Mouse (Mus musculus) retina, postnatal 1 day (tissue): Measurements from ENCODE around the gene Ly6g6f.

Experiments
- DNase-seq: peaks from one replicate; pipeline ENCODE4 v3.0.0-alpha.2; 2012

Gene Ly6g6f

DNA sequence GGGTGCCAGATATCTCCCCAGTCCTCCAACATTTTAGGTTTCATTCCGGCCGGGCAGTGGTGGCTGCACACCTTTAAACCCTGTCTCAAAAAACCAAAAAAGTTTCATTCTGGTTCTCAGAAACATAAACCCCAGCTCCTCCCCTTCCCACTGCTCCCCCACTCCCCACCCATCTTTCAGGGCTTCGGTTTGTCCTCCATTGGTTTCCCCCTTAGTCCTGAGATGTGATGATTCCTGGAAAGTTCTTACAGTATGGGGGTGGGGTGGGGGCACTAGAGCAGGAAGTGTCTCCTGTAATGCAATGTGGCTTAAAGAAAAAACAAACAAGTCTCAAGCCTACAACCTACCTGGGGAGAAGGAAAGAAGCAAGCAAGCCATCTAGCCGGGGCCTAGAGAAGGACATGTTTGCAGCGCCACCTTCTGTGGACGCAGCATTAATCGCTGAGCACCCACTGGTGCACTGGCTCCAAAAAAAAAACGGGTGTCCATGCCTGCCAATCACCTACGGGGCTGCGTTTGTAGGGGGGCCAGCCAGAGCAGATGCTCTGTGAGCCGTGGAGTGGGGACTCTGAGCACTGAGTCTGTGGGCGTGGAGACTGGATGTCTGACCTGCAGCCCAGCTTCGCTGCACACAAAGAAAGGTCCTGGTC is 20.5 kb upstream of the Ly6g6f start:
- peak; percentile 80 for DNase-seq

DNA sequence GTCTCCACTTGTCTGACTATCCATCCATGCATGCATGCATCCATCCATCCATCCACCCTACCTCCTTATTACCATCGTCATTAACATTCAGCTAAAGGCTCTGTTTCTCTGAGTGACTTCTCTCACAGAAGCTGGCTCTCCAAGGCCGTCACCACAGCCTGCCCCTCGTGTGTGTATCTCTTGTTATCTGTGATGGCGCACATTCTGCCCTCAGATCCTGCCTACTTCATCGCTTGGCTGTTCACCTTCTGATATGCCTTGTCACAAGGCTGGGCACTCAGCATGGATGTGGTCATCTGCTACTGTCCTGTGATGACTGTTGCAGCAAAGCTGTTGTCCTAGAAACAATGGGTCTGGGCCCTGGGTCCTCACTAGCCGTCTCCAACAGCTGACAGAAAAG is 19.3 kb upstream of the Ly6g6f start:
- DNase-seq: no peak

DNA sequence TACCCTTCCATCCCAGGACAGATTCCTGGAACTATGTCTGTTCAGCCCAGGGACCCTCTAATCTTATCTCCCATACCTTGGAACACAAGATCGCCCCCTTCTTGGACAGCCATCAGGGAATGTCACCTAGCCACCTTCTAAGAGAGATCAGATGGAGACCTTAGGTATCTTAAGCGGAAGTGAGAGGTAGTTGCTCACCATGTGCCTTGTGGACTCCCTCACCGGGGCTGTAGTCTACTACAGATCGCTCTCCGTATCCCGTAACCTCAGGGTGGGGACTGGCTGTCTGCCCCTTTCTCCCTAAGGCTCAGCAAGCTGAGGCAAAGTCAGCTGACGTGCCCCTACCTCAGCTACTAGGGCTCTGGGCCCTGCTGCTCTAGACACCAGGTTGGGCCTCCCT is 18.7 kb upstream of the Ly6g6f start:
- DNase-seq: no peak

DNA sequence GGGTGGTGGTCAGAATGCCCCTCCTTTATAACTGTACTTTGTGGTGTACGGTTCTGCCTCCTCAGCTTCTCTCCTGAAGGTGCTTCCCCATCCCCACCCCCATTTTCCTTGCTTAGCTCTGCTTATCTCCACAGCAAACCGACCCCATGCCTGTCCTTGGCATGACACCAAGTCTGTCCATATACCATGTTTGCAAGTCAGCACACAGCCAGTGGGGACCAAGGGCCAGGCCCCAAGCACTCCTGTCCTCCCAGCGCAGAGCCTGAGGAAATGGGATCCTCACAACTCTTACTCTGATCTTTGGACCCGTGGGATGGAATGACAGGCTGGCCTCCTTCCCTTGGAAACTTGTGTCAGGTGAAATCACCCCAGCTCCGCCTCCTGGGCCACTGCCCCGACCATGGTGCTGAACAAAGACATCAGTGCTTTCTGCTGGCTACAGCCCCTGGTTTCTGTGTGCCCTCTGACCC is 17.8 kb upstream of the Ly6g6f start:
- DNase-seq: no peak

DNA sequence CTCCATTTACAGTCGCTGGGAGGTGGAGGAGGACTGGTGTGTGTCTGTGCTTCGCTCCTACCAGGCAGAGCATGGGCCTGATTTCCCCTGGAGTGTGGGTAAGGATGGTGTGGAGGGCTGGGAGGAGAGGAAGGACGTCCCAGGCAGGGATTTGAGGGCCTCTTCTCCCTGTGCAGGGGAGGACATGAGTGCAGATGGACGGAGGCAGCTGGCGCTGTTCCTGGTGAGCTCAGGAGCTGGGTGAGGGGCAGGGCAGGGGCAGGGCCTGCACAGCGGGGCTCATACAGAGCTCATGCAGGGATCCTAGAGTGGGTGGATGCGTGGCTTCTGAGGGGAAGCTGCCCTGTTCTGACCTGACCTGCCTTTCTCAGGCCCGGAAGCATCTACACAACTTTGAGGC is 16.9 kb upstream of the Ly6g6f start:
- DNase-seq: no peak

DNA sequence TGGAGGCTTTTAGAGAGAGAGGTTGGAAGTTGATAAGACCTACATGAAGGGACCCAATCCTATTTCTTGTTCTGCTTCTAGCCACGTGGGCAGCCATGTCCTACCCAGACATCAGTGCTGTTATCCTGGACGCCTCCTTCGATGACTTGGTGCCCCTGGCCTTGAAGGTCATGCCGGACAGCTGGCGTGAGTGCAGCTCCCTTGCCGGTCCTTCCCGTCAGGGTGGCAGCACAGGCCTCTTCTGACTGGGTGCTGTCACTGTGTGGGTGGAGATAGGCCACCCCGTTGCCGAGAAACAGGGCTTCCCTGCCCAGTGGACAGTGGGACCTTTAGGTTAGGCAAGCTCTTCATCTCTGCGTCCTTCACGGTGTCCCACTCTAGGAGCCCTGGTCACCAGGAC is 15.8 kb upstream of the Ly6g6f start:
- no peak for DNase-seq

DNA sequence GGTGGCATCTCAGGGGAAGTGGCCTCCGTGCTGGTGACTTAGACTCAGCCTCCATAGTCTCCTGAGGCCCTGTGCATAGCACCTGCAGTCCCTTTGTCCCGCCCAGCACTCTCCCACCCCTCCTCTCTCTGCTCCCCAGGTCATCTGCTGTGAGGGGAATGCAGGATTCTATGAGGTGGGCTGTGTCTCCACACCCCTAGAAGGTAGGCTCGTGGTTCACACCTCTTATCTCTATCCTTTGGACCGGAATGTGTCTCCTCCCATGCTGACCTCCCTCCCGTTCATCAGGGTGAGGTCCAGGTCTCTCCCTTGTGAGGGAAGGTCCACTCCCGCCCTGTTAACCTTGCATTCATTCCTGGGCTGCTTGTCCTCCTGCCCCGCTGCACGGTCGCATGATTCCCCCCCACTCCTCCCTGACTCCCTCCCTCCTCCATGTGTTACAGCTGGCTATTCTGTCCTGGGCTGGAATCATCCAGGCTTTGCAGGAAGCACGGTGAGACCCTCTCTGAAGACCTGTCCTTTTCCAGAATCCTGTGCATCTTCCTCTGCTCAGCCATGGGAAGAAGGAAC is 14.9 kb upstream of the Ly6g6f start:
- no peak for DNase-seq

DNA sequence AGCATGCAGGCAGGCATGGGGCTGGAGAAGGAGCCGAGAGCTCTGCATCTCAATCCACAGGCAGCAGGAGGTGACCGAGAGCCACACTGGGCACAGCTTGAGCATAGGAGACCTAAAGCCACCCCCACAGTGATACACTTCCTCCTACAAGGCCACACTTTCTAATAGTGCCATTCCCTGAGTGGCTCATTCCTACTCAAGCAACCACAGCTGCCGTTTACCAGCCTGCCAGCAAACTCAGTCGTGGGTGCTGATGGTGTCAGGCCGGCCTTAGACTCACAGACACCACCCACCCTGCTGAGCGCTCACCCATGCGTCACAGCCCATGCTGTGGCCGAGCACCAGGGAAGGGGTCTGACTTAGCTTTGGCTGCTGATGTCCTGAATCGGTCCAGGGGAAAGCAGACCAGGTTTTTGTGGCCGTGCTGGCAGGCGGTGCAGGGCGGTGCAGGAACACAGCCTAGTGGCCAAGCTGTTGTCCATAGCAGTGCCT is 11.8 kb upstream of the Ly6g6f start:
- no peak for DNase-seq

DNA sequence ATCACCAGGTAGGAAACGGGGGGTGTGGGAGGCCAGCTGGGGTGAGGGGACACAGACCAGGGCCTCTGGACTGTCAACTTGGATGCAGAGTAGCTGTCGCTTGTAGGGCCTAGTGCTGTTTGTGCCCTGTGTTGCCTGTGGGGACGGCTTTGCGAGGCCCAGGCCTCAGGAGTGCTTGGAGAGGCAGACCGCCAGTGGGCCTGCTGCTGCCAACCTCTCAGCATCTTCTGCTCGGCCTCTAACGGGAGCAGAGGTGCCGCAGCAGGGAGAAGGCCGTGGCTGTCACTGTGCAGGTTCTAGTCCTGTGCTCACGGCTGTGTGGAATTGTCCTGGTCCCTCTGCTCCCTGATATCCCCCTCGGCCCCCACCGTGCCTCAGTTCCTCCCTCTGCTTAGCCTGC is 11.2 kb upstream of the Ly6g6f start:
- DNase-seq: no peak

DNA sequence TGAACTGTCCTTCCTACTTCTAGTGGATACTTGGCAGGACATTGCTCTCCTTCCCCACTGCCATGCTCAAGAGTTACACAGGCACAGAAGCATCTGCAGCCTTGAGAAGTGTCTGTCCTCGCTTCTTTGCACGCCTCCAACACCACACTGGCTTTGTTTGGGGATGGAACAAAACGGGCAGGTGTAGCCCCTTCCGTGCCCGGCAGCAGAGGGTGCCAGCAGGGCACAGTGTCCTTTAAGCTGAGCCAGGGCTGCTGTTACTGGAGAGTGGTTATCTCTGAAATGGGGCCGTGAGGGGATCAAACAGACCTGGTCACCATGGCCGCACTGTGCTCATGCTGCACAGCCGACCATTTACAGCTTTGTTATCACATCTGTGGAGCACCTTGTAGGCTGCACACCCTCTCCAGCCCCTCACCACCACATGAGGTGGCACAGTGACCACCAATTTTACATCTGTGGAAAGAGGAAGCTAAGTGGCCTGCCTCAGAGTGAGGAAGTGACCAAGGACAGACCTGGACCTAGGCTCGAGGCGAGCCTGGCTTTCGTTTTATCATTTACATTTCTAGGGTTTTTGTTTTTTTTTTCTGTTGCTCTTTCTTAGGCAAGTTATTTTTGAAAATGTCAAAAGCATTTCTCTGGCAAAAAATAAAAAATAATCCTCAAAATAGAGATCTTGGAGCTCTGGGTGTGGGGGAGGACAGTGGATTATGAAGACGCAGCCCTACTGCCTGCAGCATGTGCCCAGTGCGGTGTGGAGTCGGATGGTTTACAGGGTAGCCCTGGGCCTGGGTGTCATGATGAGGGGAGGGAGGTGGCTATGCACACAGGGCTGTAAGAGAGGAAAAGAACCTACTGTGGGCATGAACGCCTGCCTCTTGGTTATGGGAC is 9.3 kb upstream of the Ly6g6f start:
- DNase-seq: no peak

DNA sequence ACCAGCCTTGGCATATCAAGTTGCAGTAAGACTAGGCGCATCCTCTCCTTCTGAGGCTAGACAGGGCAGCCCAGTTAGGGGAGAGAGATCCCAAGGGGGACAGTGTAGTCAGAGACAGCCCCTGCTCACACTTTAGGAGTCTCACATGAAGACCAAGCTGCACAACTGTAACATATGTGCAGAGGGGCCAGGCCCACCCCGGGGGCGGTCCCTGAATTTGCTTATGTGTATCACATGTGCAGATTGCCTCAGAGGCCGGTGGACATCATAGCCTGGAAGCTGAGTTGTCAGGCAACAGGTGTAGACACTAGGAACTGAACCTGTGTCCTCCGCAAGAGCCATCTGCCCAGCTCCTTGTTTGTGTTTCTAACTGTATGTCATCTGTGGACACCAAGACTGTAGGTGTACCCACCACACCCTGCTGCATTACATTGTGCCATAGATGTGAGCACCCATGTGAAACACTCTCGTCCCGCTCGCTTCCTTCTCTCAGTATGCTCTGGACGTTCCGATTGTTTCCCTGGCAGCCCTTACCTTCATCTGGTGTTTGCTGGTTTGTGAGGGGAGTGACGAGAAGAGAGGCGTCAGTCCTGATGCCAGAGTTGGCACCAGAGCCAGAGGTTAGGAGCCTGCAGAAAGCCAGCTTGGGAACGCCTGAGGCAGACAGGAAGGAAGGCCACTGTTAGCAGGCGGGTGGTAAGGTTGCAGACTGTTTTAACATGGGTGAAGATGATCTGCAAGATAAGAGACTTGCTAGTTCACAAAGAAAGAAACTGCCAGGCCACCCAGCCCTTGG is 7.2 kb upstream of the Ly6g6f start:
- no peak for DNase-seq

DNA sequence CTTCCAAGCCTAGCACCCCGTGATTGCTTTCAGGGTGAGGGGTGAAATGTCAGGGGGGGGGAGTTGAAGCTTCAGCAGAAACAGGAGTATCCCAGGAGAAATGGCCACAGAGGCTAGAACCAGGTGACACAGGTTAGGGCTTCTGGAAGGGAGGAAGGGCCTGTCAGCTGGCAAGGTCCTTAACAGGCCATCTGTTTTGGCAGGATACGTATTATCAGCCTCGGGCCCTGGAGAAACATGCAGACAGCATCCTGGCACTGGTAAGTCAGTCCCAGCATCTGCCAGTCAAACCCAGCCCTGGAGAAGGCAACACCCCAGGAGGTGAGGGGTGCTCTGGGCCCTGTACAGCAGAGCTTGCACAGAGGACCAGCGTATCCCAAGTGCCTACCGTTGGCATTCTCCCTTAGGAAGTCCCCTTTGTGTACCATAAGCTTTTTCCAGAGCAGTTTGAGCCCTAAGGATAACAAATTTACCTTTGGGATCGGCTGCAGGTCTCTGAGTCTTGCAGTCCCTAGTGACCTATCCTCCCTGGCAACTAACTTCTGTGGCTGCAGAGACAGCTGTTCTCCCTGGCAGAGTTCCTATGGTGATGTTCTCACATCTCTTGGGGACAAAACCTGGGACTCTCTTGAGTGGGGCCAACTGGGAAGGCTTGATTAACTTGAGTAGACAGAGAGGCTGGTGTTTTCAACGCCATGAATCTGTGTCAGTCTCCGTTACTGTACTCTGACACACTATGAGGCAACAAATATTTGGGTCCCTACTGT is 4.9 kb upstream of the Ly6g6f start:
- DNase-seq: no peak

DNA sequence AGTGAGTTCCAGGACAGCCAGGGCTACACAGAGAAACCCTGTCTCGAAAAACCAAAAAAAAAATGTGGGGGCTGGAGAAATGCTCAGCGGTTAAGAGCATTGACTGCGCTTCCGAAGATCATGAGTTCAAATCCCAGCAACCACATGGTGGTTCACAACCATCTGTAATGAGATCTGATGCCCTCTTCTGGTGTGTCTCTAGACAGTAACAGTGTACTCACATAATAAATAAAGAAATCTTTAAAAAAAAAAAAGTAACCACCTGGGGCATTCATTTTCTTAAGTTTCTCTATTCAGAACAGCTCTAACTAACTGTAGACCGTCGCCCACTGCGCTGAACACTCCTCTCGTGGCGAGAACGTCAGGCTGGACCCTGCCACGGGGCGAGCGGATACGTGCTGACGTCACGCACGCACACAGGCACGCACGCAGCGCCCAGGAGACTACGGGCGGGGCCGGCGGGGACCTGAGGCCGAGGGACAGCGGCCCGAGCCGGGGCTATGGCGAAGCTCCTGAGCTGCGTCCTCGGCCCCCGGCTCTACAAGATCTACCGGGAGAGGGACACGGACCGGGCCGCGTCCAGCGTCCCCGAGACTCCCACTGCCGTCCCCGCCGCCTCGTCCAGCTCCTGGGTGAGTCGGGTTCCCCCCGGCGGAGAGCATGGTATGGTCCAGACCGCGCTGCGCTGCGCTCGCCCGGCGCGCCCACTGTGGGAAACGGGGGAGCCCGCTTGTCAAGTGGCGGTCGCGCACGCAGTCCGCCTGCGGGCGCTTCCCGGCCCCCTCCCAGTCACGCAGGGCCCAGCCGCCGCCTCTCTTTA is 3.6 kb upstream of the Ly6g6f start, which contains the start of gene Abhd16a:
Gene Abhd16a, plus strand, starts transcription at position 439 of the 820 bp plus-strand sequence.
- DNase-seq: peak; percentile 97

DNA sequence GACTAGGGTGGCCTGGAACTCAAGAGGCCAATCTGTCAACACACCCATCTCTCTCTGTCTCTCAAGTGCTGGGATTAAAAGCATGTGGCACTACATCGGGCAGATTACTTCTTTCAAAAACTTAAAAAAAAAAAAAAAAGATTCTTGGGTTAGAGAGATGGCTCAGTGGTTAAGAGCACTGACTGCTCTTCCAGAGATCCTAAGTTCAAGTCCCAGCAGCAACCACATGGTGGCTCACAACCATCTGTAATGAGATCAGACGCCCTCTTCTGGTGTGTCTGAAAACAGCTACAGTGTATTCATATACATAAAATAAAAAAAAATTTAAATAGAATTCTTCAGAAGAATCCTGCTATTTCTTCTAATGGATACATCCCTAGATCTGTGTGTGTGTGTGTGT is 2.7 kb upstream of the Ly6g6f start:
- no peak for DNase-seq

DNA sequence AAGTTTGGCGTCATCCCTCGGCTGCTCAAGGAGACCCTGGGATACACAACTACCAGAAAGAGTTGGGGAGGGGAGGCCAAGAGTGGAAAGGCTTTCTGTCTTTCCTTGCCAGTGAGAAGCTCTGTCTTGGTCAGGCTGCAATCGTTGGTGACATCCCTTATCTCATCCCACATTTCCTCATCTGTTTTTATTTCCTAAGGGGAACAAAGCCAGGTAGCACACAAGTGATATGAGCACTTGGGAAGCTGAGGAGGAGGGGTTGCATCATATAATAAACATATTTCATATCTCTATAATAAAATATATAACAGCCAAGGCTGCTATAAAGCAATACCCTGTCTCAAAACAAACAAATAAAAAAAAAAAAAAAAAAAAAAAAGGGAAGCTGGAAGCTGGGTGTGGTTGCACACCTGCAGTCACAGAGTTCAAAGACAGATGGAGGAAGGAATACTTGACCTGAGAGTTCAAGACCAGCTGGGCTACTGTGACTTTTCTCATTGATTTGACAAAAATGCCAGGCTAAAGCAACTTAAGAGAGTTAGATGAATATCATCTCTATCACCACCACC is 1.4 kb downstream of the Ly6g6f start:
- DNase-seq: no peak

DNA sequence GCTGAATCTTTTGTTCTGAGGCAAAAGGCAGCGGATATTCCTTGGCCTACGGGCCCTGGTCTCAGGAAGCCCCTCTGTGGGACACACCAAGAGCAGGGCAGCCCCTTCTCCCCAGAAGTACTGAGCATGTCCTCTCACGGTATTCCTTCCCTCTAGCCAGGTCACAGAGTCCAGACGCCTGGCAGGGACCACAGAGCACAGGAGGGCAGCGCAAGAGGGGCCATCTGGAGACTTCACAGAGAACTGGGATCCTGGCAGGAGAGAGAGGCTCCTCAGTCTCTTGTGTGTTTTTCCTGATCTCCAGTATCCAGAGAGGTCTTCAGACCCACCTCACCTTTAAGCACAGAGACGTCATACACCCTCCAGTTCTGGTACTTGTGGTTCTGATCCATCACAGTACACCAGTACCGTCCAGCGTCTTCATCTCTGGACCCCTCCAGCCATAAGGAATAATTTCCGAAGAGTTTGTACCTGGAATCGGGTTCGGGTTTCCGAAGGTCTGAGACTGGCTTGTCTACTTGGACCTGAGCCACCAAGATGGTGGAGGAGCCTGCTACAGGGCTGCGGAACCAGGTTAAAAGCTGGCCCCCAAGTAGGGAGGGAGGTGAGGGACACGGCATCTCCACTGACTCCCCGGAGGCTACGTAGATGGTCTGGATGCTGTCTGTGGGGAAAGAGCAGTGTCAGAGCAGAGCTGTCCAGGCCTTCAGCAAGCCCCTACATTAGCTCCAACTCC is 2.4 kb downstream of the Ly6g6f start:
- DNase-seq: no peak

DNA sequence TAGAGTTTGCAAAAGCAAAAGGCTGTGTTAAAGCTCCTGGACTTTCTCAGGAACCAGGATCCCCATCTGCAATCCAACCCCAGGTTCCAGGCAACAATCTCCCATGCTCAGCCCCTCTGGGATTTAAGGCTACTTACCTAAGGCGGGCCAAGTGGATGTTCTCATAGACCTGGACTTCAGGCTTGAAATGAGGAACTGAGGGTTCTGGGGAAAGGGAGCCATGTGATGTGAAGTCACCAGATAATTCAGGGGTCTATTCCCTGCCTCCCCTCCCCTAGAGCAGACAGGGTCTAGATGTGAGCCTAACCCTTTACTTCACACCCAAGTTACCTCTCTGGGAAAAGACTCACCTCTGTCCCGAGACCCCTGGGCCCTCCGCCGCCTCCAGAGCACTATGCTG is 4.7 kb downstream of the Ly6g6f start:
- no peak for DNase-seq

DNA sequence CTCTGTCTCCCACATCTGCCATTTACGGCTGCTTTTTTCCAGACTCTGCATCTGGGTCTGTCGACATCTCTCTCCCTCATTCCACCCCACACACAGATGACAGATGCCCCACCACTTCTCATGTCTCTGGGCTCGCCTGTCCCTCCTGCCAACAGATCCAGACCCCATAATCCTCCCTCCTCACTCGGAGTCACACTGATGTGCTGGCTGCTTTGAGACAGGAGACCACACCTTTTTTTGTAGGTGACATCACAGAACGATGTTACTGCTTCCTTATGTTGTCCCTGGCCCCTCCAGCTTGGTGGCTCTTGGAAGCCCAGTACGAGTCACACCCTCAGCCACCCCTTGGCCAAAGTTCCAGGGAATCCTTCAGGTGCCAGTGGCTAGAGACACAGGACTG is 5.2 kb downstream of the Ly6g6f start:
- no peak for DNase-seq

DNA sequence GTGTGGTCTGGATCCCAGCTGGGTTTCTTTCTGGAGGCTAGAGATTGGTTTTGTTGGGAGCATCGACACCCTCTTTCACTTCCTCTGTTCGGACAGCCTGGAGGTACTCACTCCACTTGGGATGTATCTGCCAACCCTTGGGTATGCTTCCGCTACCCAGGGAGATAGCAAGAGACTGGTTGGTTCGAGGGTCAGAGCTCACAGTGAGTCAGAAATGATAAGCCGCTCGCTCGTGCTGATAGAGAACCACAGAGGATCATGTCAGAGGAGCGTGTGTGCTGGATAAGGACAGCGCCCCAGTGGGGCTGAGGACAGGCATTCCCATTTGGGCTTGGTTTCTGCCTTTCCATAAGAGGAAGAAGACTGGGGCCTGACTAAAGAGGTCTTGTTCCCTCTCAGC is 5.6 kb downstream of the Ly6g6f start:
- no peak for DNase-seq

DNA sequence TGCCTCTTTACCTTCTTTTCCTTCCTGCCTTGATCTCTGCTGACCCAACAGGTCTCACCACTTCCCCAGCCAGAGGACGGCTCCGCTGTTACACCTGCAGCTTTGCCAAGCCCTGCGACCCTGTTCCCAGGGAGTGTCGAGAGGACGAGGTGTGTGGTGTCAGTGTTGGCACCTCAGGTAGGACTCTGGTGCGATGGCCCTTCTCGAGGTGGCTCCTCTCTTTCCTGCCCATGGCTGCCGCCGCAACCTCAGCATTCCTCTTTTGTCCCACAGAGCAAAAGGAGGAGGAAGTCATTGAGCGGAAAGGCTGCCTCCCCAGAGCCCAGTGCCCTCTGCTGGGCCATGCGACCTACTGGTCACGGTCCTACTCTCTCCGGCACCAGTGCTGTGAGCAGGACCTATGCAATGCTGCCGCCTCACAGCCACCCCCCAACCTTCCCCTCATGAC is 7.6 kb downstream of the Ly6g6f start, which contains the start of gene Ly6g6d:
Gene Ly6g6d, minus strand, starts transcription at position 280 of the 448 bp plus-strand sequence.
- DNase-seq: peak; percentile 69
